Mouse (Mus musculus): ENCODE data around the gene Shisa3.

DNA sequence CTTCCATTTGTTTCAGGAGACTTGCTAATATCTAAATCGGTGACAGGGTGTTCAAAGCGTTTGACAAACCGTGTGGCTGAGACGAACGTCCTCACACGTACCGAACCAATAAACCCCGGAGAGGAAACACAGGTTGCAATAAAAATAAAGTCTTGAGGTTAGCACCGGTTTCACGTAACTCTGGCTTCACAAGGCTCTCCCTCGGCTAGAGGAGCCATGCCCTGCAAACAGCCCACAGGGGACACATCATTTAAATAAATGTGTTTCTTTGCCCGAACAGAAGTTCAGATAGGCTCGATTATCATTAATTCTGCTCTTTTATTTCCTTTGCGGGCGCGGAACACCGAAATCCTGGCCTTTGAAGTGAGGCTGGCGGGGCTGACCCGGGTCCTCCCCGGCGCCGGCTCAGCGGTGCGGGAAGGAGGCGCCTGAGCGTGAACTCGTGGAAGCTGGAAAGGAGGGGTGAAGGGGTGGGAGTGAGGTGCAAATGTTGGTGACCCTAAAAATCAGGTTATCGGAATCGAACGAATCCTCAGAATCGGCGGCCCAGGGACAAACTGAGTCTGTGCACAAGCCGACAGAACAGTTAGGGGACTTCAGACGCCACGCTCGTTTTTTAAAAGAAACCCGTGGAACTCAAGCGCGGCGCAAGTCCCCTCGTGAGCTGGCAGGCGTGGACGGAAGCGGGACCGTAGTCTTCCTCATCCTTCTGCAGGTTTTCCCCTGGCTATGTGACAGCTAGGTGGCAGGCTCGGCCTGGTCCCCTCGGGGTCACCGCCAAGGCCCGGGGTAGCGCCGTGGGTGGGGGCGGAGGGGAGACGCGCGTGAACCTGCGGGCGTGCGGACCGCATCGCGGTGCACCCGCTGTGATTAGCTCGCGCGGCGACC is 522 bp upstream of the Shisa3 start:
- no peak for TF ChIP-seq MXI1 (IDR thresholded peaks at IDR 0.05; ENCODE audit: low read depth, low read length)
- no peak for TF ChIP-seq ZMIZ1 (IDR thresholded peaks at IDR 0.05; ENCODE audit: low read depth, low read length)
- no peak for TF ChIP-seq EP300 (IDR thresholded peaks at IDR 0.05; ENCODE audit: low read depth in 1 of 2, low read length in 2 of 2)
- TF ChIP-seq CTCF (IDR thresholded peaks at IDR 0.05 in 2 of 3, conservative IDR thresholded peaks at IDR 0.05 in 1 of 3; ENCODE audit: control insufficient read depth in 1 of 3, insufficient read depth in 1 of 3, low read depth in 2 of 3, low read length in 3 of 3, poor library complexity in 1 of 3, severe bottlenecking in 1 of 3): no peak
- TF ChIP-seq POLR2A (IDR thresholded peaks at IDR 0.05; ENCODE audit: control insufficient read depth in 1 of 2, insufficient read depth in 1 of 2, low read depth in 1 of 2, low read length in 2 of 2, poor library complexity in 1 of 2): no peak
- TF ChIP-seq CHD1 (IDR thresholded peaks at IDR 0.05; ENCODE audit: low read depth, low read length): no peak
- TF ChIP-seq MAX (IDR thresholded peaks at IDR 0.05; ENCODE audit: low read length): no peak
- TF ChIP-seq SIN3A (IDR thresholded peaks at IDR 0.05; ENCODE audit: low read length): no peak
- no peak for TF ChIP-seq ELF1 (IDR thresholded peaks at IDR 0.05; ENCODE audit: low read depth, low read length)
